In the genomic region with DNA sequence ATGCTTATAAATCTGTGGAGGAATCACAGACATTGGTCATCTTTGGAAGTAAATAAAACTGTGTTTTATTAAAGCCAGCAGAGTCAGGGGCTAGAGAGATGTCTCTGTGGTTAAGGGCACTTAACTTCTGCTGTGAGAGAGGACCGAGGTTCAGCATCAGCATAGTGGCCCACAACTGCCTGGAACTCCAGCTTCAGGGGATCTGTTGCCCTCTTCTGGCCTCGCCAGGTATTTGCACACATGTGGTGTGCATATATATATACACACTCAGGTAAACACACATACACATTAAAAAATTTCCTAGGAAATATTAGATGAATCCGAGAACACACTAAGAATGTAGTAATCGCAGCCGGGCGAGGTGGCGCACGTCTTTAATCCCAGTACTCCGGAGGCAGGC, we compare ENCODE assay signal across 33 mouse cellular contexts.
A peak's percentile ranks its signal among the peaks of the same experiment; 100 is the strongest.
DNase-seq lines count a peak whose midpoint lies in the region; ATAC-seq and TF ChIP-seq lines count a peak whose summit lies in the region.
"Had no signal": no experiment of that assay in that cellular context is flagged by ENCODE, and none has a peak within 500 bp of the region (broad histone marks: within the 10 kb centered on the region; RNA-seq: fewer than 3 reads in every experiment).

No protein-coding gene starts in this region.

- H3K4me3 ChIP-seq in kidney, adult 2 months (ENCODE audit: insufficient read depth, low read depth, low read length): no peak overlapping the region
- H3K4me3 ChIP-seq in kidney, embryonic 16.5 days (ENCODE audit: low read length): no peak overlapping the region
- H3K4me3 ChIP-seq: embryonic facial prominence, embryonic 13.5 days; forebrain, embryonic 10.5 days; forebrain, embryonic 15.5 days; heart, embryonic 13.5 days; hindbrain, embryonic 15.5 days; limb, embryonic 10.5 days; limb, embryonic 15.5 days; midbrain, embryonic 12.5 days; myocyte; neural tube, embryonic 12.5 days had no signal

- H3K4me2 ChIP-seq in kidney, embryonic 16.5 days (replicated peaks; ENCODE audit: low read depth, low read length): no peak overlapping the region
- H3K4me2 ChIP-seq: embryonic facial prominence, embryonic 13.5 days; forebrain, embryonic 15.5 days; heart, embryonic 13.5 days; hindbrain, embryonic 15.5 days; limb, embryonic 15.5 days; lung, embryonic 14.5 days; midbrain, embryonic 12.5 days; neural tube, embryonic 12.5 days had no signal

- no peak for TF ChIP-seq POLR2A in kidney, adult 2 months (IDR thresholded peaks at IDR 0.05; ENCODE audit: low read depth, low read length)

- H3K36me3 ChIP-seq in kidney, adult 2 months (ENCODE audit: control insufficient read depth, insufficient read depth, low read length): no peaks in the 10 kb centered on the region
- H3K36me3 ChIP-seq in kidney, embryonic 16.5 days (ENCODE audit: insufficient read depth, low read length): no peaks in the 10 kb centered on the region
- H3K36me3 ChIP-seq: embryonic facial prominence, embryonic 13.5 days; forebrain, embryonic 10.5 days; forebrain, embryonic 15.5 days; heart, embryonic 13.5 days; limb, embryonic 10.5 days; midbrain, embryonic 12.5 days; neural tube, embryonic 12.5 days had no signal

- no peak for DNase-seq in kidney, adult 2 months
- DNase-seq in A20 (ENCODE audit: low read depth, low spot score) (peak; percentile 37), ES-CJ7 (ENCODE audit: low read depth, low spot score) (peak; percentile 80)
- DNase-seq in cerebellum, adult 18-20 months: no peak
- no peak for DNase-seq in urinary bladder, postnatal 25 days (ENCODE audit: low spot score)
- DNase-seq: adrenal gland, postnatal 25 days; B cell, adult 2 months; cerebellum, adult 11-12 months; cerebellum, postnatal 10 days; gastrocnemius, postnatal 10 days; heart, postnatal 10 days; kidney, adult 9 months; kidney, postnatal 14 days; lung, embryonic 14.5 days; lung, postnatal 36 days; right cerebral cortex, postnatal 4 days; thymus, adult 2 months; thymus, postnatal 36 days had no signal

- 0 out of 2 replicates have a peak, but pooled peaks have one; percentile 2 for TF ChIP-seq CTCF in kidney, adult 2 months (conservative IDR thresholded peaks at IDR 0.05; ENCODE audit: insufficient read depth, insufficient read length, low read depth, low read length)

- H3K9me3 ChIP-seq in kidney, embryonic 16.5 days (ENCODE audit: low read length): peaks cover 7% of the 10 kb centered on the region
- H3K9me3 ChIP-seq: embryonic facial prominence, embryonic 13.5 days; forebrain, embryonic 15.5 days; heart, embryonic 13.5 days; hindbrain, embryonic 15.5 days; limb, embryonic 10.5 days; limb, embryonic 15.5 days; midbrain, embryonic 12.5 days had no signal

- H3K27ac ChIP-seq in kidney, adult 2 months (ENCODE audit: insufficient read depth, low read depth, low read length): no peak overlapping the region
- no peak overlapping the region for H3K27ac ChIP-seq in kidney, embryonic 16.5 days (ENCODE audit: low read length)
- H3K27ac ChIP-seq: embryonic facial prominence, embryonic 13.5 days; forebrain, embryonic 10.5 days; forebrain, embryonic 15.5 days; heart, embryonic 13.5 days; hindbrain, embryonic 15.5 days; limb, embryonic 10.5 days; limb, embryonic 15.5 days; liver, embryonic 14.5 days; midbrain, embryonic 12.5 days; neural tube, embryonic 12.5 days had no signal

- no peak overlapping the region for H3K9ac ChIP-seq in kidney, embryonic 16.5 days (replicated peaks; ENCODE audit: low read length)
- H3K9ac ChIP-seq: embryonic facial prominence, embryonic 13.5 days; forebrain, embryonic 15.5 days; heart, embryonic 13.5 days; hindbrain, embryonic 15.5 days; limb, embryonic 15.5 days; liver, embryonic 14.5 days; lung, embryonic 14.5 days; midbrain, embryonic 12.5 days; neural tube, embryonic 12.5 days had no signal

- no peaks in the 10 kb centered on the region for H3K4me1 ChIP-seq in kidney, adult 2 months (ENCODE audit: control insufficient read depth, insufficient read depth, low read length)
- no peaks in the 10 kb centered on the region for H3K4me1 ChIP-seq in kidney, embryonic 16.5 days (ENCODE audit: insufficient read depth, low read length)
- H3K4me1 ChIP-seq: embryonic facial prominence, embryonic 13.5 days; forebrain, embryonic 10.5 days; forebrain, embryonic 15.5 days; heart, embryonic 13.5 days; hindbrain, embryonic 15.5 days; limb, embryonic 10.5 days; limb, embryonic 15.5 days; megakaryocyte, embryonic 14.5 days; midbrain, embryonic 12.5 days; neural tube, embryonic 12.5 days had no signal

- ATAC-seq in kidney, embryonic 16.5 days (ENCODE audit: low FRiP score, low TSS enrichment): no peak
- ATAC-seq in megakaryocyte progenitor cell, adult 5-6 weeks (replicated peaks; ENCODE audit: poor library complexity): 0 out of 2 replicates have a peak, but pooled peaks have one; percentile 31
- ATAC-seq: forebrain, embryonic 15.5 days; Patski had no signal

- no peaks in the 10 kb centered on the region for H3K27me3 ChIP-seq in kidney, adult 2 months (replicated peaks; ENCODE audit: control insufficient read depth, insufficient read depth, low read length)
- no peaks in the 10 kb centered on the region for H3K27me3 ChIP-seq in kidney, embryonic 16.5 days (ENCODE audit: insufficient read depth, low read length)
- H3K27me3 ChIP-seq: embryonic facial prominence, embryonic 13.5 days; forebrain, embryonic 15.5 days; heart, embryonic 13.5 days; hindbrain, embryonic 15.5 days; limb, embryonic 15.5 days; neural tube, embryonic 12.5 days; Patski had no signal

- WGBS in kidney, adult 2 months: 97% methylated on average over 9 of the region's 9 CpGs
- 96% methylated on average over 9 of the region's 9 CpGs for WGBS in kidney, embryonic 16.5 days

Comparison
In these comparisons a context has a peak if more than half of its experiments do, and no peak if none do; other contexts are left out.
1. DNase-seq: peak in A20 (single experiment) and ES-CJ7 (single experiment); none in kidney, adult 2 months (single experiment), cerebellum, adult 18-20 months (0 of 2) and urinary bladder, postnatal 25 days (single experiment).